Comparison of ENCODE assay signal across 8 mouse cellular contexts in the genomic region with DNA sequence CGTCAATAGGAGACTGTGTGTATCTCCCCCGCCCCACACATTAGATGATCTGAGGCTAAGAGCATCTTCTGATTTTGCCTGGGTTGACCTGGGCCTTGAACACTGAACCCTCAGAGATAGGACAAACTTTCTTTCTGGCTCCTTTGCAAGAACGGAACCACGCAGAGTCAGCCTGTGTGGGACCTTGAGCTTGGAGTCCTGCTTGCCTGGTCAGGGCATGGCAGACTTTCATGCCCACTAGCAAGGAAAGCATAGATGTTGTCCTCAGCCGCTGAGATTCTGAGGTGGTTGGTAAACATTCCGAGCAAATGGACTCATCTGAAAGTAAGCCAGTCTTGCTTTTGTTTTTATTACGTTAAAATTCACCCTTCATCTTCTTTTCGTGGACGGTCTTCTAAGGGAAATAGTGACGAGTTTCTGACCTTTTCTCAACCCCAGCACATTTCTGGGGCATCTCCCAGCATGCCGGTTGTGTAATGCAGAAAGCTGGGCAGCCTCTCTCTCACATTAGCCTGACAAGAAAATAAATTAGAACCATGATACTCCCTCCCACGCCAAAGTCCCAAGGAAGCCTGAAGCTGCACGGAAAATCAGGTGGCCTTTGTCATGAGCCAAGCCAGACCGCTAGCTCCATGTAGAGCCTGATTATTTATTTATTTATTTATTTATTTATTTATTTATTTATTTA.
DNase-seq lines count a peak whose midpoint lies in the region; ATAC-seq and TF ChIP-seq lines count a peak whose summit lies in the region.

No protein-coding gene starts in this region.

- DNase-seq in left cerebral cortex, postnatal 4 days: peak; percentile 9
- no peak for DNase-seq in left cerebral cortex, adult 9 months (ENCODE audit: low spot score in 2 of 2)
- DNase-seq in adrenal gland, postnatal 36 days: peak; percentile 57 to 61
- peak; percentile 15 for DNase-seq in fibroblast of lung, adult 2 months (ENCODE audit: low read depth)
- peak; percentile 23 for DNase-seq in lung, adult 2 months
- DNase-seq in T-cell, adult 2 months (ENCODE audit: low spot score): no peak
- DNase-seq in spleen, adult 18-20 months: no peak

- H3K4me3 ChIP-seq in lung, adult 2 months (replicated peaks; ENCODE audit: extremely low read depth, low read depth, low read length): no peak overlapping the region

- intact Hi-C loops in left cerebral cortex, postnatal 4 days (cut with DNase I): no loop called here

- no peak for TF ChIP-seq CTCF in lung, adult 2 months (IDR thresholded peaks at IDR 0.05; ENCODE audit: insufficient read depth, low read length)

- WGBS in lung, adult 2 months: 63% methylated on average over 14 of the region's 14 CpGs

- H3K4me1 ChIP-seq in lung, adult 2 months (ENCODE audit: control insufficient read depth, insufficient read depth, low read length): no peaks in the 10 kb centered on the region

- TF ChIP-seq POLR2A in lung, adult 2 months (IDR thresholded peaks at IDR 0.05; ENCODE audit: borderline replicate concordance, extremely low read depth, low read depth, low read length): no peak

- ATAC-seq in erythroblast, adult 5-6 weeks (replicated peaks; ENCODE audit: low FRiP score, poor library complexity, severe bottlenecking): no peak

Comparison
In these comparisons a context has a peak if more than half of its experiments do, and no peak if none do; other contexts are left out.
1. DNase-seq: peak in left cerebral cortex, postnatal 4 days (single experiment), adrenal gland, postnatal 36 days (2 of 2), fibroblast of lung, adult 2 months (single experiment) and lung, adult 2 months (single experiment); none in left cerebral cortex, adult 9 months (0 of 2), T-cell, adult 2 months (single experiment) and spleen, adult 18-20 months (0 of 2).